Mouse (Mus musculus) kidney, adult 2 months (tissue): ENCODE results near the gene Phf2.

Source experiments
- CTCF ChIP-seq: fragments of 200-500 bp; conservative IDR thresholded peaks from 2 replicates; pipeline ENCODE4 v1.5.1; 2011; ENCODE audit warnings: low read depth, mild to moderate bottlenecking, control low read depth, low read length, moderate library complexity, mixed read lengths; ENCODE audit not compliant: insufficient read depth, insufficient read length
- POLR2A ChIP-seq: fragments of 200-500 bp; IDR thresholded peaks from one replicate; pipeline ENCODE4 v1.6.1; 2011; ENCODE audit warnings: low read depth, low read length, control low read depth

DNA sequence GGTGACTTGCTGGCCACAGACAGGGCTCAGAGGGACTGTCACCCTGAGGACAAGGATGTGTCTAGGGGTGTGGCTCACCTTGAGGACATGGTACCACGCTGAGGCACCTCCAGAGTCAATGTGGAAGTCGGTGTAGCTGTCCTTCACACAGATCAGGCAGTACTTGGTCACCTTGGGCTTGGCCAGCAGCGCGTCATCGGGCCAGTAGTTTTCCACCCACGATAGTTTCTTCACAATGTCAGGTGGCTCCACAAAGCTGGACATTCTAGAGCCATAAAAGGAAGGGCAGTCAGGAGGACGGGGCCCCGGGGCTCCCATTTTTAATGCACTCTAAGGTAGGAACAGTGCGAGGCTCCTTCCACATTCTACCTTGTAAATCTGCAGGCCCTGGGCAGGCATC is 48.0 kb downstream of the Phf2 start:
- TF ChIP-seq CTCF, result no peak
- no peak for TF ChIP-seq POLR2A
